ENCODE assay signal across 8 mouse cellular contexts in genomic region chr2:174284011-174284410, GRCm38 (mm10). TPM values are rescaled to one million over a fixed set of nuclear protein-coding genes. Genes with fewer than 3 reads are reported as not detected.
DNase-seq lines count a peak whose midpoint lies in the region; ATAC-seq and TF ChIP-seq lines count a peak whose summit lies in the region.

TSS of gene Gnas (plus strand) at chr2:174284320.

- H3K36me3 ChIP-seq in forebrain, embryonic 15.5 days, result peaks cover 41% of the 10 kb centered on the region
- H3K36me3 ChIP-seq in macrophage (ENCODE audit: inconsistent target), result no peaks in the 10 kb centered on the region
- no peaks in the 10 kb centered on the region for H3K36me3 ChIP-seq in small intestine, adult 2 months (ENCODE audit: control insufficient read depth, insufficient read depth, low read length)

- no peak within 1 kb of the TSS for H3K9ac ChIP-seq in forebrain, embryonic 15.5 days (replicated peaks)

- peak; percentile 62; the same call in 1 of the 2 replicates for ATAC-seq in forebrain, embryonic 15.5 days (replicated peaks)
- peak; percentile 38 to 56; a peak in 3 of 4 replicates for ATAC-seq in hematopoietic stem cell, adult 5-6 weeks (replicated peaks in 1 of 2; ENCODE audit: insufficient read depth in 1 of 2, low FRiP score in 2 of 2, low TSS enrichment in 1 of 2, low read depth in 1 of 2, poor library complexity in 2 of 2, severe bottlenecking in 2 of 2)

- TF ChIP-seq POLR2A in small intestine, adult 2 months (IDR thresholded peaks at IDR 0.05; ENCODE audit: low read depth, low read length), result no peak

- DNase-seq in MN1 (ENCODE audit: low spot score), result peak; percentile 47
- peak; percentile 42 for DNase-seq in adrenal gland, postnatal 25 days
- peak in 1 of 2 experiments; percentile 75 for DNase-seq in left cerebral cortex, postnatal 10 days (ENCODE audit: extremely low spot score in 1 of 2, low spot score in 2 of 2)
- no peak for DNase-seq in spleen, postnatal 14 days (ENCODE audit: low spot score in 2 of 2)

- 48% methylated on average over 19 of the region's 19 CpGs for WGBS in forebrain, embryonic 15.5 days
- 72% methylated on average over 18 of the region's 19 CpGs for WGBS in macrophage (ENCODE audit: missing documents)
- 51% methylated on average over 19 of the region's 19 CpGs for WGBS in small intestine, adult 2 months

- intact Hi-C loops in left cerebral cortex, postnatal 10 days (cut with DNase I), result loop anchor here (5.0 to 10.0 kb wide), 2 partner anchors 697 to 1099 kb away; no protein-coding TSS in a partner anchor

- H3K79me2 ChIP-seq in macrophage (ENCODE audit: inconsistent target), result no peaks in the 10 kb centered on the region

- H3K27ac ChIP-seq in forebrain, embryonic 15.5 days (replicated peaks), result no peak within 1 kb of the TSS
- H3K27ac ChIP-seq in macrophage, result no peak within 1 kb of the TSS
- no peak within 1 kb of the TSS for H3K27ac ChIP-seq in small intestine, adult 2 months (ENCODE audit: insufficient read depth, low read depth, low read length)

- H3K9me3 ChIP-seq in forebrain, embryonic 15.5 days, result peaks cover 15% of the 10 kb centered on the region; the same call in 1 of the 2 replicates

- H3K27me3 ChIP-seq in forebrain, embryonic 15.5 days, result peaks cover 38% of the 10 kb centered on the region
- peaks cover 14% of the 10 kb centered on the region for H3K27me3 ChIP-seq in small intestine, adult 2 months (ENCODE audit: control insufficient read depth, insufficient read depth, low read length)

- H3K4me2 ChIP-seq in forebrain, embryonic 15.5 days (replicated peaks), result peak within 1 kb of the TSS; percentile 36

- peaks cover 9% of the 10 kb centered on the region for H3K4me1 ChIP-seq in forebrain, embryonic 15.5 days
- peaks cover 2% of the 10 kb centered on the region; the same call in 1 of the 2 replicates for H3K4me1 ChIP-seq in small intestine, adult 2 months (ENCODE audit: control insufficient read depth, insufficient read depth, insufficient read length, low read length)

- H3K4me3 ChIP-seq in forebrain, embryonic 15.5 days, result peak within 1 kb of the TSS; percentile 25
- no peak within 1 kb of the TSS for H3K4me3 ChIP-seq in macrophage (ENCODE audit: inconsistent target)
- H3K4me3 ChIP-seq in small intestine, adult 2 months (ENCODE audit: low read depth, low read length), result 0 out of 2 replicates have a peak within 1 kb of the TSS, but pooled peaks have one; percentile 2

- TF ChIP-seq CTCF in small intestine, adult 2 months (IDR thresholded peaks at IDR 0.05; ENCODE audit: extremely low read depth, insufficient read length, insufficient replicate concordance, low read depth, low read length), result no peak

RNA-seq across cellular contexts. Expression of gene Gnas, which starts in this region (rescaled TPM):
- 2,468 and 2,497 TPM in 2 replicates for total RNA-seq in adrenal gland, postnatal 25 days (2021)
- polyA plus RNA-seq in forebrain, embryonic 15.5 days (2015; fragmentation: Nextera tagmentation; extraction: Ambion mirVana), result 1,144 and 1,250 TPM in 2 replicates
- total RNA-seq in hematopoietic stem cell, adult 5-6 weeks (2017), result 245 and 262 TPM in 2 replicates
- total RNA-seq in left cerebral cortex, postnatal 10 days (2021), result 1,000 to 10,000 TPM; 1,952 to 1,966 TPM
- 100 to 1,000 TPM; 101 to 298 (median 163) TPM for total RNA-seq in macrophage (2018; cell fraction: chromatin; rRNA removed)
- 100 to 1,000 TPM; 612 to 859 (median 697) TPM for total RNA-seq in macrophage (2018; cell fraction: cytosol; rRNA removed)
- 100 to 1,000 TPM; 146 to 349 (median 236) TPM for total RNA-seq in macrophage (2018; cell fraction: nucleus; rRNA removed)
- polyA plus RNA-seq in macrophage (2018), result 589 to 618 TPM (median 597 TPM) in 3 replicates
- 295 and 530 TPM in 2 replicates for polyA plus RNA-seq in small intestine, adult 2 months (2012; rRNA removed)

Comparison
In these comparisons a context has a peak if more than half of its experiments do, and no peak if none do; other contexts are left out.
1. DNase-seq: peak in MN1 (single experiment) and adrenal gland, postnatal 25 days (single experiment); none in spleen, postnatal 14 days (0 of 2).